ENCODE assay signal across 8 mouse cellular contexts in genomic region chr10:119454106-119454667, GRCm38 (mm10). TPM values are rescaled to one million over a fixed set of nuclear protein-coding genes. Genes with fewer than 3 reads are reported as not detected.
DNase-seq lines count a peak whose midpoint lies in the region; ATAC-seq and TF ChIP-seq lines count a peak whose summit lies in the region.

No protein-coding gene starts in this region.

- TF ChIP-seq POLR2A in lung, adult 2 months (IDR thresholded peaks at IDR 0.05; ENCODE audit: borderline replicate concordance, extremely low read depth, low read depth, low read length) = no peak
- TF ChIP-seq POLR2A in olfactory bulb, adult 2 months (IDR thresholded peaks at IDR 0.05; ENCODE audit: insufficient read depth, low read depth, low read length) = no peak

- H3K4me3 ChIP-seq in lung, adult 2 months (replicated peaks; ENCODE audit: extremely low read depth, low read depth, low read length) = peak overlapping the region; percentile 32
- peak overlapping the region; percentile 77 for H3K4me3 ChIP-seq in forebrain, embryonic 12.5 days (replicated peaks)
- peak overlapping the region; percentile 76 for H3K4me3 ChIP-seq in intestine, embryonic 15.5 days (replicated peaks)
- peak overlapping the region; percentile 58 for H3K4me3 ChIP-seq in liver, embryonic 12.5 days
- H3K4me3 ChIP-seq in olfactory bulb, adult 2 months (ENCODE audit: insufficient read depth, low read depth, low read length) = peak overlapping the region; percentile 78

- H3K4me2 ChIP-seq in forebrain, embryonic 12.5 days = peak overlapping the region; percentile 95
- peak overlapping the region; percentile 99 for H3K4me2 ChIP-seq in intestine, embryonic 15.5 days (replicated peaks)
- peak overlapping the region; percentile 66 for H3K4me2 ChIP-seq in liver, embryonic 12.5 days

- H3K27ac ChIP-seq in forebrain, embryonic 12.5 days = peak overlapping the region; percentile 88
- H3K27ac ChIP-seq in intestine, embryonic 15.5 days = peak overlapping the region; percentile 67; the same call in 1 of the 2 replicates
- 0 out of 2 replicates have a peak overlapping the region, but pooled peaks have one; percentile 36 for H3K27ac ChIP-seq in liver, embryonic 12.5 days
- no peak overlapping the region for H3K27ac ChIP-seq in olfactory bulb, adult 2 months (ENCODE audit: insufficient read depth, low read depth, low read length)

- 2% methylated on average over 55 of the region's 57 CpGs for WGBS in lung, adult 2 months
- WGBS in forebrain, embryonic 12.5 days = under 1% methylated on average over 54 of the region's 57 CpGs
- under 1% methylated on average over 47 of the region's 57 CpGs for WGBS in intestine, embryonic 15.5 days
- WGBS in liver, embryonic 12.5 days (ENCODE audit: insufficient replicate concordance) = under 1% methylated on average over 55 of the region's 57 CpGs
- WGBS in olfactory bulb, adult 2 months = under 1% methylated on average over 56 of the region's 57 CpGs

- peak; percentile 31 for DNase-seq in lung, adult 2 months
- no peak for DNase-seq in lung, postnatal 36 days
- DNase-seq in spleen, adult 12 weeks (ENCODE audit: low spot score) = no peak

- TF ChIP-seq CTCF in lung, adult 2 months (IDR thresholded peaks at IDR 0.05; ENCODE audit: insufficient read depth, low read length) = no peak
- no peak for TF ChIP-seq CTCF in olfactory bulb, adult 2 months (IDR thresholded peaks at IDR 0.05; ENCODE audit: insufficient read depth, low read depth, low read length)

- no peaks in the 10 kb centered on the region for H3K9me3 ChIP-seq in forebrain, embryonic 12.5 days
- H3K9me3 ChIP-seq in intestine, embryonic 15.5 days = no peaks in the 10 kb centered on the region
- H3K9me3 ChIP-seq in liver, embryonic 12.5 days (replicated peaks) = no peaks in the 10 kb centered on the region

- peak overlapping the region; percentile 93 for H3K9ac ChIP-seq in forebrain, embryonic 12.5 days
- peak overlapping the region; percentile 69 for H3K9ac ChIP-seq in intestine, embryonic 15.5 days
- peak overlapping the region; percentile 61 for H3K9ac ChIP-seq in liver, embryonic 12.5 days

- H3K4me1 ChIP-seq in lung, adult 2 months (ENCODE audit: control insufficient read depth, insufficient read depth, low read length) = no peaks in the 10 kb centered on the region; the same call in 1 of the 2 replicates
- H3K4me1 ChIP-seq in forebrain, embryonic 12.5 days = peaks cover 16% of the 10 kb centered on the region
- peaks cover 8% of the 10 kb centered on the region; the same call in 1 of the 2 replicates for H3K4me1 ChIP-seq in intestine, embryonic 15.5 days (replicated peaks)
- H3K4me1 ChIP-seq in liver, embryonic 12.5 days = peaks cover 7% of the 10 kb centered on the region; the same call in 1 of the 2 replicates
- H3K4me1 ChIP-seq in olfactory bulb, adult 2 months (ENCODE audit: control insufficient read depth, insufficient read depth, low read length) = peaks cover 14% of the 10 kb centered on the region

- peaks cover 16% of the 10 kb centered on the region; the same call in 1 of the 2 replicates for H3K27me3 ChIP-seq in forebrain, embryonic 12.5 days
- H3K27me3 ChIP-seq in intestine, embryonic 15.5 days (replicated peaks) = no peaks in the 10 kb centered on the region
- peaks cover 58% of the 10 kb centered on the region for H3K27me3 ChIP-seq in liver, embryonic 12.5 days (replicated peaks)

- peak; percentile 47 for ATAC-seq in cerebellum, adult (ENCODE audit: insufficient number of reproducible peaks, low FRiP score, low TSS enrichment)
- peak; percentile 75 for ATAC-seq in forebrain, embryonic 12.5 days (ENCODE audit: low FRiP score)
- peak; percentile 77 for ATAC-seq in intestine, embryonic 15.5 days
- peak; percentile 45 for ATAC-seq in liver, embryonic 12.5 days

- H3K36me3 ChIP-seq in forebrain, embryonic 12.5 days (replicated peaks) = no peaks in the 10 kb centered on the region
- H3K36me3 ChIP-seq in intestine, embryonic 15.5 days = no peaks in the 10 kb centered on the region
- H3K36me3 ChIP-seq in liver, embryonic 12.5 days = no peaks in the 10 kb centered on the region

RNA-seq across cellular contexts. Expression of gene Grip1, which starts 0.6 kb away (rescaled TPM):
- 1.0 and 1.3 TPM in 2 replicates for polyA plus RNA-seq in lung, adult 2 months (2012; rRNA removed)
- 12.5 and 12.9 TPM in 2 replicates for polyA plus RNA-seq in forebrain, embryonic 12.5 days (2016; fragmentation: Nextera tagmentation; extraction: Ambion mirVana)
- 1.7 TPM in 2 replicates for polyA plus RNA-seq in intestine, embryonic 15.5 days (2015; fragmentation: Nextera tagmentation; extraction: Ambion mirVana)
- 0.86 and 1.1 TPM in 2 replicates for polyA plus RNA-seq in liver, embryonic 12.5 days (2016; fragmentation: Nextera tagmentation; extraction: Ambion mirVana)
- 178 TPM in 1 of 2 replicates, not detected in the other for polyA plus RNA-seq in olfactory bulb, adult 2 months (2012; ENCODE audit: insufficient read depth, insufficient read length, low replicate concordance, missing spikeins)
